Mouse (Mus musculus) limb, embryonic 11.5 days (tissue): ENCODE results near the gene Fam98c. TPM values are rescaled to one million over a fixed set of nuclear protein-coding genes. Genes with fewer than 3 reads are reported as not detected.

ENCODE experiments used
- ATAC-seq: fragments of 200-750 bp; cut with Nextera tagmentation; 2 replicates; pipeline ENCODE4 v1.8.0; 2017; ENCODE audit warnings: low read depth; ENCODE audit not compliant: insufficient number of reproducible peaks, low FRiP score, low TSS enrichment
- DNase-seq: peaks from one replicate; pipeline ENCODE4 v3.0.0-alpha.2; 2015; ENCODE audit warnings: low spot score
- H3K27ac ChIP-seq: fragments of 300-500 bp; sonication (generic); replicated peaks from 2 replicates; pipeline ENCODE4 v1.5.1; 2014; ENCODE audit warnings: low read depth, mild to moderate bottlenecking, low read length
- H3K27me3 ChIP-seq: fragments of 300-500 bp; sonication (generic); 2 replicates; pipeline ENCODE4 v1.6.1; 2014; ENCODE audit warnings: mild to moderate bottlenecking, low read length, mixed read lengths; ENCODE audit not compliant: control insufficient read depth, insufficient read depth
- H3K36me3 ChIP-seq: fragments of 300-500 bp; sonication (generic); 2 replicates; pipeline ENCODE4 v1.6.1; 2014; ENCODE audit warnings: mild to moderate bottlenecking, low read length, moderate library complexity, mixed read lengths; ENCODE audit not compliant: control insufficient read depth, insufficient read depth
- H3K4me1 ChIP-seq: fragments of 300-500 bp; sonication (generic); 2 replicates; pipeline ENCODE4 v1.6.1; 2014; ENCODE audit warnings: low read length, mixed read lengths; ENCODE audit not compliant: control insufficient read depth, insufficient read depth
- H3K4me2 ChIP-seq: fragments of 300-500 bp; sonication (generic); 2 replicates; pipeline ENCODE4 v1.6.1; 2014; ENCODE audit warnings: low read depth, mild to moderate bottlenecking, moderate library complexity; ENCODE audit not compliant: severe bottlenecking
- H3K4me3 ChIP-seq: fragments of 300-500 bp; sonication (generic); 2 replicates; pipeline ENCODE4 v1.5.1; 2014; ENCODE audit warnings: low read depth, low read length
- H3K9ac ChIP-seq: fragments of 300-500 bp; sonication (generic); 2 replicates; pipeline ENCODE4 v1.6.1; 2014; ENCODE audit warnings: mild to moderate bottlenecking, low read length
- H3K9me3 ChIP-seq: fragments of 300-500 bp; sonication (generic); 2 replicates; pipeline ENCODE4 v1.6.1; 2016; ENCODE audit warnings: low read length; ENCODE audit not compliant: control insufficient read depth
- WGBS: fragments of 180-500 bp; shearing (Covaris S2); extraction: QIAGEN DNeasy Blood & Tissue Kit; methylation state at CpG from one replicate; pipeline ENCODE4 v1.1.7; 2014; 5-methylcytosine and 5-hydroxymethylcytosine counted together
- polyA plus RNA-seq: library from polyadenylated mRNA; unstranded; fragments of >200 nt; fragmentation: Nextera tagmentation; extraction: Ambion mirVana; gene quantifications from 2 replicates; pipeline ENCODE4 v1.2.1, GENCODE M21; 2014

The Fam98c gene
- polyA plus RNA-seq, 1 experiment from 2014 or later: 11.9 TPM

DNA sequence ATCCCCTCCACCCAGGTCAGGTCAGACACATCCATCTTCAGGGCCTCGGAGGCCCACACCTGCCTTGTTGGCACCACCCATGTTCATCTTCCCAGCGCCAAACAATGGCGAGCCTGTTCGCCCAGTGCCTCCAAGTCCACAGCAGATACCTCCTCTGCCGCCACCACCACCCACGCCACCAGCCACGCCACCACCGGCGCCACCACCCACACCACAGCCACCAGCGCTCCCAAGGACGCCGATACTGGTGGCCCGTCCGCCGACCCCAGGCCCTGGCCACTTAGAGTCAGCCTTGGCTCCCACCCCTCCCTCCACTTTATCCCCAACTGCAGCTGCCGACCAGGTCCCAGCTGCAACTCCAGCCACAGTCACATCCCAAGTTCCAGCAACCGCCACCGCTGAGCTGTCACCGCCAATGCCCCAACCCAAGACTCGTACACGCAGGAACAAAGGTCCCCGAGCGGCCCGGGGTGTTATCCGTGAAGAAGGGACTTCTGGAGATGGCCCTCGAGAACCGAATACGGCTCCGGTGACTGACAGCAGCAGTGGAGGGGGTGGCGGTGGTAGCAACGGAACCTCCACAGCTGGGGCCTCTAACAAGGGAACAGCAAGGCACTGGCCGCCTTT lies 16.5 kb upstream of the Fam98c start:
- no peak overlapping the region for H3K27ac ChIP-seq
- ATAC-seq (no peak), DNase-seq (peak; percentile 36)
- H3K4me2 ChIP-seq: peak overlapping the region; percentile 50; the same call in 1 of the 2 replicates
- H3K9me3 ChIP-seq: no peaks in the 10 kb centered on the region; the same call in 1 of the 2 replicates
- peaks cover 40% of the 10 kb centered on the region for H3K27me3 ChIP-seq
- H3K4me3 ChIP-seq: 0 out of 2 replicates have a peak overlapping the region, but pooled peaks have one; percentile 6
- H3K9ac ChIP-seq: no peak overlapping the region
- WGBS: 24% methylated on average over 30 of the region's 32 CpGs
- H3K36me3 ChIP-seq: peaks cover 21% of the 10 kb centered on the region
- peaks cover 12% of the 10 kb centered on the region for H3K4me1 ChIP-seq

DNA sequence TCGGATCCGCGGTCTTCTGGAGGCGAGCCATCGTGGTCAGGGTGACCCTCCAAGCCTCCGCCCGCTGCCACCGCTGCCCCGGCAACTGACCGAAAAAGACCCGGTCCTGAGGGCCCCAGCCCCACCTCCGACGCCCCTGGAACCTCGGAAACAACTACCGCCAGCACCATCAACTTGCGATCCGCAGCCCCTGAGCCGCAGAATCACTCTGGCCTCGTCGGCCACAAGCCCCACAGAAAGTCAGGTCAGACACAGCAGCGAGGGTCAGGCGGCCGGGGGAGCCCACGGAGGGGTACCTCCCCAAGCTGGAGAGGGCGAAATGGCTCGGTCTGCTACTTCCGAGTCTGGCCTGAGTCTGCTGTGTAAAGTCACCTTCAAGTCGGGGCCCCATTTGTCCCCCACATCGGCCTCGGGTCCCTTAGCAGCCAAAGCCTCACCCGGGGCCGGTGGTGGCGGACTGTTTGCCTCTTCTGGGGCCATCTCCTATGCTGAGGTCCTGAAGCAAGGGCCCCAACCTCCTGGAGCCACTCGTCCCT lies 15.6 kb upstream of the Fam98c start:
- Histone ChIP-seq H3K36me3 (peaks cover 17% of the 10 kb centered on the region), H3K27ac (no peak overlapping the region), H3K9me3 (no peaks in the 10 kb centered on the region; the same call in 1 of the 2 replicates), H3K27me3 (peaks cover 41% of the 10 kb centered on the region), H3K4me2 (peak overlapping the region; percentile 50), H3K4me1 (peaks cover 12% of the 10 kb centered on the region), H3K4me3 (peak overlapping the region; percentile 61), H3K9ac (peak overlapping the region; percentile 22; the same call in 1 of the 2 replicates)
- DNase-seq (peak; percentile 43), ATAC-seq (no peak)
- WGBS: 3% methylated on average over 34 of the region's 34 CpGs

DNA sequence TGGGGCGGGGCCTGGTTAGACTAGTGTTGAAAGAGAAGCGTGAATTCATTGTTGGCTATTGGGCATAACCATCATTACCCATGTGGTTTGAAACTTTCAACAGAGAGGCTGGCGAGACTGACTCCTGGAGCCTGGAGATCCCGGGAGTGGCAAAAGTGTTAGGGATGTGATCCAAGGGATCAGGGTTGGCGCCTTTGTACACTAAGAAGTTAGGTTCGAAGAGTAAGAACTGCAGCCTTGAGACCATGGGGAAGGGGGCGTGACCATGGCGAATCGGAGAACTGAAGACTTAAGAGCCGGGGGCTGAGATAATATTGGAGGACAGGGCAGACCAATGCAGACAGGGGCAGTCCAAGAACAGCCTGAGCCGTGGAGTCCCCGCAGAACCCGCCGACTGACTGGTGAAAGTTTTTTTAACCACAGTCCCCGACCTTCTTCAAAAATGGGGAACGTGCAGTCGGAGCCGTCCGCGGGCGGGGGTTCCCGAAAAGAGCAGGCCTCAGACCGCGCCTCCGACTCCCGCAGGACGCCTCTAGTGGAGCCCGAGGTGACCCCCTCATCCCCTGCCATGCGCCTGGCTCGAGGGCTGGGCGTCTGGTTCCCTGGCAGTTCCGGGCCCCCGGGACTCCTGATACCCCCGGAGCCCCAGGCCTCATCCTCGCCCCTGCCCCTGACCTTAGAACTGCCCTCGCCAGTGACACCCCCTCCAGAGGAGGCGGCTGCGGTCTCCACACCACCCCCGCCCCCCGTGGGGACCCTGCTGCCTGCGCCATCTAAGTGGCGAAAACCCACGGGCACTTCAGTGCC lies 14.9 kb upstream of the Fam98c start:
- H3K4me1 ChIP-seq: peaks cover 12% of the 10 kb centered on the region

DNA sequence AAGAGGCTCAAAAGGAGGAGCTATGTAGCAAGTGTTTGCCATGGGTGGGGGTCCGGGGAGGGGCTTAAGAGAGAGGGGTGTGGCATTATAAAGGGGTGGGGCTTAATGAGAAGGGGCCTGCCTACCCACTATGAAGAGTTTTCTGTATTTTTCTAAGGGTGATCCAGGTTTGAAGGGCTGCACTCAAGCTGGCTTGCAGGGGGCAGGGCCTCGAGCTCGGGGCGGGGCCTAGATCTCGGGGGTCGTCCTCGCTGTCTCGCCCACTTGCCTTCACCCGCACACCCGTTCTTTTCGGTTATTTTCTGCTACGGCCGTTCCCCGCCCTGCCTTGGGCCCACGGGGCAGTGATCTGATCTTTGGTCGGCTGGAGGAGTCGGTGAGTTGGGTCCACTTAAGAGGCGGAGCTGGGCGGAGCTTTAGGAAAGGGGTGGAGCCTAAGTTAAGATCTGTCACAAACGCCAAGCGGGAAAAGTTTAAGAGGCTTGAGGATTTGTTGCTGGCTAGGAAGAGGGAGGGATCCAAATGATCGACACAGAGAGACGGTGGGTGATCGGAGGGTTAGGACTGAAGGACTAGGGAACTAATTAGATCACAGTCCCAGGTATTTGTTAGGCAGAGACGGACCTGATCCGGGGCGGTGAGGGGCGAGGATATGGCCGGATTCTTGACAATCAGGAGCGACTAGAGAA lies 14.2 kb upstream of the Fam98c start, which contains the start of the genes Ggn and Spred3:
Ggn (plus strand) TSS at position 145 of the 689 bp plus-strand sequence.
Spred3 (minus strand) TSS at position 346 of the 689 bp plus-strand sequence.
- Histone ChIP-seq H3K27ac (no peak within 1 kb of the TSS), H3K9ac (peak within 1 kb of the TSS; percentile 56), H3K4me3 (peak within 1 kb of the TSS; percentile 61), H3K36me3 (peaks cover 11% of the 10 kb centered on the region), H3K4me1 (peaks cover 12% of the 10 kb centered on the region), H3K9me3 (no peaks in the 10 kb centered on the region; the same call in 1 of the 2 replicates), H3K27me3 (peaks cover 41% of the 10 kb centered on the region), H3K4me2 (peak within 1 kb of the TSS; percentile 50)
- DNase-seq (peak; percentile 70), ATAC-seq (peak; percentile 48)
- WGBS: 2% methylated on average over 30 of the region's 30 CpGs

More for the DNA sequence above, 14.9 kb upstream of the Fam98c start:
- 3% methylated on average over 42 of the region's 43 CpGs for WGBS
- Histone ChIP-seq H3K27me3 (peaks cover 41% of the 10 kb centered on the region), H3K4me3 (peak overlapping the region; percentile 61), H3K9me3 (no peaks in the 10 kb centered on the region; the same call in 1 of the 2 replicates), H3K9ac (peak overlapping the region; percentile 30; the same call in 1 of the 2 replicates), H3K4me2 (peak overlapping the region; percentile 50), H3K27ac (no peak overlapping the region), H3K36me3 (peaks cover 14% of the 10 kb centered on the region)
- no peak for ATAC-seq
- DNase-seq: peak; percentile 44

DNA sequence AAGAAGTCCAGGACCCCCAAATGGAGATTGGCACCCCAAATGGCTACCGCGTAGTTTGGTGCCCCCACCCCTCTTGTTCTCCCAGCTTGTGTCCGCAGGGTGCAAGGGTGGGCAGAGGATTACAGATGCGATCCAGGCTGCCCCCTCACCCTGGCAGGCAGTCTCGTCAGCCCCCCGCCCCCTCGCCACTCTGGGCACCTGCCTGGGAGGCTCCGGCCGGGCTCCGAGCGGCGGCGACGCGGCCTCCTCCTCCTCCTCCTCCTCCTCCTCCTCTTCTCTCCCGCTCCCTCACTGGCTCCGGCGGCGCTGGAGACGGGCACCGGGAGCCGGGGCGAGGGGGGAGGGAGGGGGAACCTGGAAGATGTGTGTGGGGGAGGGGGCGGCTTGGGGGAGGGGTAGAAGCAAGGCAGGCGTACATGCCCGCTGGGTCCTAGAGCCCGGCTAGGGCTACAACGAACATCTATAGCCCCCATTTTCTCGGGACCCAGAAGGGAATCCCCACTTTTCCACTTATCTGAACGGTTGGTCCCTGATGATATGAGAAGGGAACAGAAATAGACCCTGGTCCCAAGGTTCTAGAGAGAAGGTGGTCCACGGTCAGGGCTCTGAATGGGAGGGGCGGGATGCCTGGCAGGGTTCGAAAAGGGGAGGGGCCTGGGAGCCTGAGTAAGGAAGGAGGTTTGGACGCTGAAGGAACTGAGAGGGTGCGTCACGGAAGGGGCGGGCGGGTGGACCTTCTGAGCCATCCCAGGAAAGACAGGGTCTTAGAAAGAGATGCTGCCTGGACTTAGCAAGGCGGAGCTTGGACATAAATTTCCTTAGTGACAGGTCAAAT lies 13.4 kb upstream of the Fam98c start:
- DNase-seq (peak; percentile 87), ATAC-seq (peak; percentile 67)
- H3K27ac ChIP-seq: no peak overlapping the region
- H3K36me3 ChIP-seq: peaks cover 7% of the 10 kb centered on the region
- peak overlapping the region; percentile 50 for H3K4me2 ChIP-seq
- H3K27me3 ChIP-seq: peaks cover 39% of the 10 kb centered on the region
- H3K4me1 ChIP-seq: peaks cover 12% of the 10 kb centered on the region
- WGBS: 0% methylated on average over 31 of the region's 39 CpGs
- peak overlapping the region; percentile 56 for H3K9ac ChIP-seq
- peak overlapping the region; percentile 61 for H3K4me3 ChIP-seq
- H3K9me3 ChIP-seq: no peaks in the 10 kb centered on the region; the same call in 1 of the 2 replicates

DNA sequence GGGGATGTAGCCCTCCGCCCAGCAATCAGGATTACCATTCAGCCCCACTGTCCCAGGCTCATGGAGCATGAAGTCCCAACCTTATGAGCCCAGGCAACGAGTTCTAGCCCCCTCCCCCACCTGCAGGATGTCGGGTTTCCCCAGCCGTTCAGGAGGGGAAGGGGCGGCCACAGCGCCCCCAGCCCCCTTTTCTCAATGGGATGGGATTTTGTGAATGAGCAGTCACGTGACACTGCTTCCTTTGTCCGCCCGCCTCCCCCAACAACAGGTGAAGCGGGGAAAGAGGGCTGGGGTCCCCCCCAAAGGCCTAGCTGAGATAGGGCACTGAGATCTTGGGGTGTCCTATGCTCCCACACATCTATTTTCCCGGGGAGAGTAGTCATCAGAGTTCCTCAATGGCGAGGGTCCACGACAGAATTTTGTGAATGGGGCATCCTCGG lies 12.8 kb upstream of the Fam98c start:
- no peak overlapping the region for H3K27ac ChIP-seq
- ATAC-seq: peak; percentile 18; the same call in 1 of the 2 replicates
- H3K4me1 ChIP-seq: peaks cover 12% of the 10 kb centered on the region

DNA sequence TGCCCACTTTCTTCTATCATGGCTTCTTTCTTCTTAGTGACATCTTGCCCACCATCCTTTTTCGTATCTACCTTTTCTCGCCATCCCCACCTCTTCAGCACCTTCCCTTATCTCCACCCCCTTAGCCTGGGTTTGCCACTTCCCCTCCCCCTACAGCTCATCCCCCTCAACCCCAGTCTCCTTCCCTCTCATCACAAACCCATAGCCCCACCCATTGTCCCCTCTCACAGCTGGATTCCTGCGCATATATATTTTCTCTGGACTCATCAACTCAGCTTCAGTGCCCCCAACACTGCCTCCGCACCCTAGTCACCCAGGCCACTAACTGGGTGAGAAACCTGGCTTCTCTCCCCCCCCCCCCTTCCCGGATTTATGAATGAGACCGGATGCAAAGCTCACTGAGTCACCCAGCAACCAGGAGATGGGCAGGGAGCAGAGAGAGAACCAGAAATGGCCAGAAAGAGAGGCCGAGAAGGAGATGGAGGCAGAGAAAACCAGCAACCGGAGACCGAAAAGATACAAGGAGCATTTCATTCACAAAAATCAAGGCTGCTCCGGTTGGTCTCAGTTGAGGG lies 12.2 kb upstream of the Fam98c start:
- H3K27me3 ChIP-seq: peaks cover 30% of the 10 kb centered on the region
- WGBS: 6% methylated on average over 10 of the region's 10 CpGs

More for the DNA sequence above, 12.8 kb upstream of the Fam98c start:
- peak; percentile 66 for DNase-seq
- Histone ChIP-seq H3K4me3 (peak overlapping the region; percentile 61), H3K36me3 (peaks cover 4% of the 10 kb centered on the region), H3K27me3 (peaks cover 36% of the 10 kb centered on the region), H3K9ac (peak overlapping the region; percentile 56), H3K4me2 (peak overlapping the region; percentile 50), H3K9me3 (no peaks in the 10 kb centered on the region)
- WGBS: under 1% methylated on average over 14 of the region's 14 CpGs

More for the DNA sequence above, 12.2 kb upstream of the Fam98c start:
- Histone ChIP-seq H3K4me2 (peak overlapping the region; percentile 50), H3K4me1 (peaks cover 12% of the 10 kb centered on the region), H3K36me3 (peaks cover 2% of the 10 kb centered on the region), H3K9ac (peak overlapping the region; percentile 41; the same call in 1 of the 2 replicates), H3K4me3 (peak overlapping the region; percentile 61), H3K27ac (no peak overlapping the region), H3K9me3 (no peaks in the 10 kb centered on the region)
- DNase-seq (no peak), ATAC-seq (no peak)
